Mouse (Mus musculus): ENCODE measurements around the gene Plekha4. TPM values are rescaled to one million over a fixed set of nuclear protein-coding genes. Genes with fewer than 3 reads are reported as not detected.

Plekha4 gene
- polyA plus RNA-seq, 1 experiment from 2014 or later: 3.3 TPM

DNA sequence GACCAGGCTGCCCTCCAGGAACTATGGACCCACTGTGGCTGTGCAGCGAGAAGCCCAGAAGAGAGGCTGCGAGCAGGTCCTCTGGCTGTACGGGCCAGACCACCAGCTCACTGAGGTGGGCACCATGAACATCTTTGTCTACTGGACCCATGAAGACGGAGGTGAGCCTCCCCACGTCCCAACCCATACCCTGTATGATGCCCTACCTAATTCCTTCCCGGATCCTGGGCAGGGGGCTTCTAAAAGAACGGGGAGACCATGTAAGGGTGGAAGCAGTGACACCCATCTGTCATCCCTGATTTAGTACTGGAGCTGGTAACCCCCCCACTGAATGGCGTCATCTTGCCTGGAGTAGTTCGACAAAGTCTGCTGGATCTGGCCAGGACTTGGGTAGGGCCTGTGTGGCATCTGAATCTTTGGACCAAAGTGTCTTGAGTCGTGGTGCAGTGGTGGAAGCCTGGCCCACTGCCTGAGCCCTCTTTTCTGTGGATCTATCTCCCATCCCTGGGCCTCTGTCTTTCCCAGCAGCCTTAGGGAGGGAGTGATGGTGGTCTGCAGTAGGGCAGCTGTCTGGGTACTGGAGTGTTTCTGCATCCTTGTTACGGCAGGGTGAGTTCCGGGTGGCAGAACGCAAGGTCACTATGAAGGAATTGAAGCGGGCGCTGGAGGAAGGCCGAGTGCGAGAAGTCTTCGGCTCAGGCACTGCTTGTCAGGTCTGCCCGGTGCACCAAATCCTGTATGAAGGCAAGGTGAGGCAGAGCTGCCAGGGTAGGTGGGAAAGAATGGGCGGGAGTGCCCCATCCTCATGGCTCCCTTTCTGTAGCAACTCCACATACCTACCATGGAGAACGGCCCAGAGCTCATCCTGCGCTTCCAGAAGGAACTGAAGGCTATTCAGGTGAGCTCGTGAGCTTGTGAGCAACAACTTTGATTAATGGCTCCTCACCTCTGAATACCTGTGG, 61.8 kb downstream of the Plekha4 start:
- H3K9me3 ChIP-seq: no peaks in the 10 kb centered on the region
- H3K27ac ChIP-seq: no peak overlapping the region
- no peak for ATAC-seq (ENCODE audit: low FRiP score, low read depth)
- no peak overlapping the region for H3K9ac ChIP-seq
- 93% methylated on average over 23 of the region's 23 CpGs for WGBS
- peaks cover 39% of the 10 kb centered on the region for H3K36me3 ChIP-seq
- H3K4me1 ChIP-seq: no peaks in the 10 kb centered on the region
- no peak overlapping the region for H3K4me3 ChIP-seq
- no peak overlapping the region for H3K4me2 ChIP-seq (replicated peaks)
- no peaks in the 10 kb centered on the region for H3K27me3 ChIP-seq

GRCm38 (mm10) chr7:45589173-45589572, 63.0 kb downstream of the Plekha4 start:
- Histone ChIP-seq H3K4me2 (replicated peaks) (peak overlapping the region; percentile 57), H3K9ac (no peak overlapping the region), H3K4me1 (0 out of 2 replicates have a peak, but pooled peaks cover 2% of the 10 kb centered on the region), H3K27ac (no peak overlapping the region), H3K4me3 (peak overlapping the region; percentile 32), H3K27me3 (no peaks in the 10 kb centered on the region), H3K36me3 (peaks cover 32% of the 10 kb centered on the region), H3K9me3 (no peaks in the 10 kb centered on the region)
- ATAC-seq (ENCODE audit: low FRiP score, low read depth): peak; percentile 97
- WGBS: 4% methylated on average over 19 of the region's 19 CpGs

- Histone ChIP-seq H3K36me3 (peaks cover 26% of the 10 kb centered on the region), H3K9ac (no peak overlapping the region), H3K4me1 (0 out of 2 replicates have a peak, but pooled peaks cover 2% of the 10 kb centered on the region), H3K27me3 (no peaks in the 10 kb centered on the region), H3K4me2 (replicated peaks) (peak overlapping the region; percentile 57), H3K4me3 (no peak overlapping the region), H3K27ac (no peak overlapping the region), H3K9me3 (no peaks in the 10 kb centered on the region)
- 94% methylated on average over 5 of the region's 5 CpGs for WGBS
- no peak for ATAC-seq (ENCODE audit: low FRiP score, low read depth)
These were observed 63.8 kb downstream of the Plekha4 start for GRCm38 (mm10) chr7:45589898-45590297.

GRCm38 (mm10) chr7:45590874-45591273, 64.7 kb downstream of the Plekha4 start:
- Histone ChIP-seq H3K27ac (no peak overlapping the region), H3K4me2 (replicated peaks) (no peak overlapping the region), H3K36me3 (peaks cover 16% of the 10 kb centered on the region), H3K9ac (no peak overlapping the region), H3K27me3 (no peaks in the 10 kb centered on the region), H3K9me3 (no peaks in the 10 kb centered on the region), H3K4me3 (no peak overlapping the region), H3K4me1 (0 out of 2 replicates have a peak, but pooled peaks cover 2% of the 10 kb centered on the region)
- ATAC-seq (ENCODE audit: low FRiP score, low read depth): no peak
- 71% methylated on average over 3 of the region's 3 CpGs for WGBS

- H3K4me3 ChIP-seq: no peak overlapping the region
- no peak for ATAC-seq (ENCODE audit: low FRiP score, low read depth)
- H3K4me1 ChIP-seq: 0 out of 2 replicates have a peak, but pooled peaks cover 2% of the 10 kb centered on the region
- H3K27me3 ChIP-seq: no peaks in the 10 kb centered on the region
- H3K36me3 ChIP-seq: peaks cover 11% of the 10 kb centered on the region
- no peak overlapping the region for H3K9ac ChIP-seq
- no peaks in the 10 kb centered on the region for H3K9me3 ChIP-seq
- no peak overlapping the region for H3K4me2 ChIP-seq (replicated peaks)
- 81% methylated on average over 7 of the region's 7 CpGs for WGBS
- H3K27ac ChIP-seq: no peak overlapping the region
These were observed 65.8 kb downstream of the Plekha4 start for GRCm38 (mm10) chr7:45591880-45592279.

DNA sequence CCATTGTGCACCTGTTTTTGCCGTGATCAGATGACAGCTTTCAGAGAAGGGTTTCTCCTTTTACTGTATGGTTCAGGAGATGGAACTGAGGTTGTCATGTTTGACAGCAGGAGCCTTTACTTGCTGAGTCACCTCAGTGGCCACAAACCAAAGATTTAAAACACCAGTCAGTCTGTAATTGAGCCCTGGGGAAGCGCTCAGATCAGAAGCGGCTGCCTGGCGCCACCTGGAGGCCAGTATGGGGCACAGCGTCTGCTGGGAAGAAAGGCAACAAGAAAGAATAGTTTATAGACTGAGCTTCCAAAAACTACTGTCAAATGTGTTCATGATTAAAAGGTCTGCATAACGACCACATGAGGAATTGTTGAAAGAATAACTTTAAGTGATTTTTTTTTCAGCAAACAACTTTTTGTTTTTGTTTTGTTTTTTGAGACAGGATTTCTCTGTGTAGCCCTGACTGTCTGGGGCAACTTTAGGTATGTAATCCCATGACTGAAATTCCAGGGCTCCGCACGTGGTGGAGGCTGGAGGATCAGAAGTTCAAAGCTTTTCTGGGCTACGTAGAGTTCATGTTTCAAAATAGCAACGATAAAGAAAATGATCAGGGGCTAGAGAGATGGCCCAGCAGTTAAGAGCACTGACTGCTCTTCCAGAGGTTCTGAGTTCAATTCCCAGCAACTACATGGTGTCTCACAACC, 67.1 kb downstream of the Plekha4 start:
- ATAC-seq (ENCODE audit: low FRiP score, low read depth): no peak
- no peaks in the 10 kb centered on the region for H3K9me3 ChIP-seq
- no peak overlapping the region for H3K9ac ChIP-seq
- WGBS: 18% methylated on average over 10 of the region's 10 CpGs
- H3K27me3 ChIP-seq: no peaks in the 10 kb centered on the region
- H3K27ac ChIP-seq: no peak overlapping the region
- H3K4me1 ChIP-seq: 0 out of 2 replicates have a peak, but pooled peaks cover 2% of the 10 kb centered on the region
- no peak overlapping the region for H3K4me2 ChIP-seq (replicated peaks)
- peaks cover under 1% of the 10 kb centered on the region; the same call in 1 of the 2 replicates for H3K36me3 ChIP-seq
- no peak overlapping the region for H3K4me3 ChIP-seq

DNA sequence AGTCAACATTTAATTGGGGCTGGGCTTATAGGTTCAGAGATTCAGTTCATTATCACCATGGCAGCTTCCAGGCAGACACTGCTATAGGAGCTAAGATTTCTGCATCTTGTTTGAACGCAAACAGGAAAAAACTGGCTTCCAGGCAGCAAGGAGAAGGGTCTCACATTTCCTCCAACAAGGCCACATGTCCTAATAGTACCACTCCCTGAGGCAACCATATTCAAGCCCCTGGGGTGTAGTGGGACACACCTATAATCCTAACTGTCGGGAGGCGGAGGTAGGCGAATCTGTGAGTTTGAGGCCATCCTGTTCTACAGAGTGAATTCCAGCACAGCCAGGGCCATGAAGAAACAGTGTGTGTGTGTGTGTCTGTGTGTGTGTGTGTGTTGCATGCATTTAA, 69.0 kb downstream of the Plekha4 start:
- Histone ChIP-seq H3K4me1 (peaks cover 11% of the 10 kb centered on the region; the same call in 1 of the 2 replicates), H3K27me3 (no peaks in the 10 kb centered on the region), H3K36me3 (no peaks in the 10 kb centered on the region), H3K9me3 (no peaks in the 10 kb centered on the region), H3K4me3 (no peak overlapping the region), H3K27ac (no peak overlapping the region), H3K9ac (0 out of 2 replicates have a peak overlapping the region, but pooled peaks have one; percentile 2), H3K4me2 (replicated peaks) (no peak overlapping the region)
- WGBS: 78% methylated on average over 4 of the region's 4 CpGs
- ATAC-seq (ENCODE audit: low FRiP score, low read depth): no peak

DNA sequence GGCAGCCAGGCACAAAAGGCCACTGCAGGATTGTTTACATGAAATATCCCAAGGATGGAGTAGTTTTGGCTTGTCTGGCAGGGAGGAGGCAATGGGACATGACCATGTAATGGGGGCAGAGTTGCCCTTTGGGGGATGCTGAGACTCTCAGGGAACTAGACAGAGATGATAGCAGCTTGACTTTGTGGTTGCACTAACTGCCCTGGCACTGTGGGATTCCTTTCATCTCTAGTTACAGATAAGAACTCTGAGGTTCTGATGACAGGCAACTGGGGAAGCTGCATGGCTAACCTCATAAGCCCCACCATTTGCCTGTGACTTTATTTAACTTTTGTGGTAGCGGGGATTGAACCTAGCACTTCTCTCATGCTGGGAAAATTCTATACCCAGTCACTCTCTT, 70.0 kb downstream of the Plekha4 start:
- H3K27me3 ChIP-seq: no peaks in the 10 kb centered on the region
- H3K4me1 ChIP-seq: peaks cover 11% of the 10 kb centered on the region; the same call in 1 of the 2 replicates
- H3K9ac ChIP-seq: no peak overlapping the region
- no peaks in the 10 kb centered on the region for H3K36me3 ChIP-seq
- WGBS: 70% methylated on average over 1 of the region's 1 CpGs
- H3K9me3 ChIP-seq: no peaks in the 10 kb centered on the region
- no peak overlapping the region for H3K4me2 ChIP-seq (replicated peaks)
- H3K4me3 ChIP-seq: no peak overlapping the region
- no peak overlapping the region for H3K27ac ChIP-seq
- no peak for ATAC-seq (ENCODE audit: low FRiP score, low read depth)

DNA sequence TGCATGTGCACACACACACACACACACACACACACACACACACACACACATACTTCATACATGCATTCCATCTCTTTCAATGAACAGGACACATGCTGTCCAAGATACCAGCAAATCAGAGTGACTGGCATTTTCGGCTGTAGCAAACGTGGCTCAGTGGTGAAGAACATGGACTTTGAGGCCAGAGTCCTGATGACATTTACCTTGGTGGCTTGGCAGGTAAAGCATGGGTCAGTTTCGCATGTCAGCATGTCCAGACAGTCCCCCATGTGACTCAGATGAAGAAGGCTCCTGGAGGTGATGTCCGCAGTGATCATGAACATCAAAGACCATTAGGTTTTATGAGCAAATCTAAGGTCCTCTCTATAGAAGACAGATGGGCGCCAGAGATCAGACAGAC, 70.9 kb downstream of the Plekha4 start:
- no peaks in the 10 kb centered on the region for H3K9me3 ChIP-seq
- H3K4me3 ChIP-seq: no peak overlapping the region
- no peak overlapping the region for H3K4me2 ChIP-seq (replicated peaks)
- WGBS: 80% methylated on average over 5 of the region's 5 CpGs
- H3K9ac ChIP-seq: no peak overlapping the region
- H3K4me1 ChIP-seq: peaks cover 18% of the 10 kb centered on the region
- ATAC-seq (ENCODE audit: low FRiP score, low read depth): no peak
- H3K27ac ChIP-seq: no peak overlapping the region
- no peaks in the 10 kb centered on the region for H3K27me3 ChIP-seq
- H3K36me3 ChIP-seq: no peaks in the 10 kb centered on the region

DNA sequence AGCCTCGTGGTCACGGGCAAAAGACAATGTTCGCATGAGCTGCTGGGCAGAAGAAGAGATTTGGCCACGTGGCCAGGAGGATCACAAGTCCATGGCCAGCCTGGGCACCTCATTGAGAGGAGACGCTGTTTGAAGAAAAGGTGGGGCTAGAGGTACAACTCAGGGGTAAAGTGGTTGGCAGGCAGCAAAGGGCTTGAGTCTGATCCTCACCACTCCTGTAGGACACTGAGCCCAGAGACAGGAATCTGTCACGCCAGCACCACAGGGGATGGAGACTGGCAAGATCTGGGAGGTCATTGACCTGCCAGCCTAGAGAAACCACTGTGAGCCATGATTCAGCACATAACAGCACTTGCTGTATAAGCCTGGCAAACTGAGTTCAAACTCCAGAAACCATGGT, 71.4 kb downstream of the Plekha4 start:
- no peak overlapping the region for H3K9ac ChIP-seq
- ATAC-seq (ENCODE audit: low FRiP score, low read depth): no peak

GRCm38 (mm10) chr7:45598960-45599879, 73.1 kb downstream of the Plekha4 start:
- H3K4me2 ChIP-seq (replicated peaks): no peak overlapping the region
- H3K9me3 ChIP-seq: no peaks in the 10 kb centered on the region
- no peak overlapping the region for H3K4me3 ChIP-seq
- H3K27ac ChIP-seq: no peak overlapping the region
- peaks cover 17% of the 10 kb centered on the region for H3K4me1 ChIP-seq
- H3K36me3 ChIP-seq: no peaks in the 10 kb centered on the region
- ATAC-seq (ENCODE audit: low FRiP score, low read depth): no peak
- 45% methylated on average over 18 of the region's 18 CpGs for whole genome bisulfite sequencing
- H3K9ac ChIP-seq: no peak overlapping the region
- no peaks in the 10 kb centered on the region for H3K27me3 ChIP-seq

More for the DNA sequence above, 71.4 kb downstream of the Plekha4 start:
- Histone ChIP-seq H3K27ac (no peak overlapping the region), H3K4me3 (no peak overlapping the region), H3K4me2 (replicated peaks) (no peak overlapping the region), H3K4me1 (peaks cover 20% of the 10 kb centered on the region), H3K36me3 (no peaks in the 10 kb centered on the region), H3K27me3 (no peaks in the 10 kb centered on the region), H3K9me3 (no peaks in the 10 kb centered on the region)
- WGBS: 87% methylated on average over 6 of the region's 6 CpGs
